Mouse (Mus musculus) heart, embryonic 15.5 days (tissue): ENCODE results near the gene Tcl1b3. TPM values are rescaled to one million over a fixed set of nuclear protein-coding genes. Genes with fewer than 3 reads are reported as not detected.

Source experiments
- ATAC-seq: fragments of 200-750 bp; cut with Nextera tagmentation; replicated peaks from 2 replicates; pipeline ENCODE4 v1.8.0; 2017; ENCODE audit warnings: low read depth, moderate TSS enrichment; ENCODE audit not compliant: insufficient number of reproducible peaks, insufficient read depth, low FRiP score
- H3K27ac ChIP-seq: fragments of 300-500 bp; sonication (generic); 2 replicates; pipeline ENCODE4 v1.5.1; 2015; ENCODE audit warnings: mild to moderate bottlenecking, inconsistent platforms
- H3K27me3 ChIP-seq: fragments of 300-500 bp; sonication (generic); 2 replicates; pipeline ENCODE4 v1.6.1; 2015; ENCODE audit warnings: inconsistent platforms
- H3K36me3 ChIP-seq: fragments of 300-500 bp; sonication (generic); 2 replicates; pipeline ENCODE4 v1.6.1; 2015; ENCODE audit warnings: mild to moderate bottlenecking, inconsistent platforms
- H3K4me1 ChIP-seq: fragments of 300-500 bp; sonication (generic); replicated peaks from 2 replicates; pipeline ENCODE4 v1.6.1; 2015; ENCODE audit warnings: inconsistent platforms
- H3K4me2 ChIP-seq: fragments of 300-500 bp; sonication (generic); 2 replicates; pipeline ENCODE4 v1.6.1; 2015; ENCODE audit warnings: inconsistent platforms, mild to moderate bottlenecking, moderate library complexity
- H3K4me3 ChIP-seq: fragments of 300-500 bp; sonication (generic); 2 replicates; pipeline ENCODE4 v1.5.1; 2015; ENCODE audit warnings: mild to moderate bottlenecking, inconsistent platforms
- H3K9ac ChIP-seq: fragments of 300-500 bp; sonication (generic); 2 replicates; pipeline ENCODE4 v1.6.1; 2015; ENCODE audit warnings: mild to moderate bottlenecking, inconsistent platforms
- H3K9me3 ChIP-seq: fragments of 300-500 bp; sonication (generic); replicated peaks from 2 replicates; pipeline ENCODE4 v1.6.1; 2016; ENCODE audit warnings: inconsistent platforms
- WGBS: fragments of 180-500 bp; shearing (Covaris S2); methylation state at CpG from one replicate; pipeline ENCODE4 v1.1.7; 2015; ENCODE audit warnings: mixed read lengths; 5-methylcytosine and 5-hydroxymethylcytosine counted together
- polyA plus RNA-seq: library from polyadenylated mRNA; unstranded; fragments of >200 nt; fragmentation: Nextera tagmentation; extraction: Ambion mirVana; gene quantifications from 2 replicates; pipeline ENCODE4 v1.2.1, GENCODE M21; 2015

Tcl1b3 gene
- polyA plus RNA-seq, 1 experiment from 2014 or later, result not detected

DNA sequence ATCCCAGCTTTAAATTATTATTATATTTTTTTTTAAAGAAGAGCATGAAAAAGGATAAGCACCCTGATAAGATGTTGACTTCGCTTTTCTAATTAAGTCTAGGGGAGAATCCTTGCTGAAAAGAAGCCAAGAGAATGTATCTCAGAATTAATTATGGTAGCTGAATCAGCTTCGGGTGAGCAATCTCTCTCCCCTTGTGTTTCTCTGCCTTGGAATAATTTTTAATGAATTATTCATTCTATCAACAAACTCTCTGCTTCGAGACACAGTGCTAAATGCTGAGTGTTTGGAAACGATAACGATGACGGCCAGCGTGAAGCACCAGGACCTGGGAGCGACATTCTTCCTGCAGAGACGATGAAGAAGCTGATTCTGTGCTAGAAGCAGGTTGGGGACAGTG lies 48.2 kb downstream of the Tcl1b3 start:
- 81% methylated on average over 9 of the region's 9 CpGs for whole genome bisulfite sequencing
- Histone ChIP-seq H3K4me1 (no peaks in the 10 kb centered on the region), H3K4me3 (no peak overlapping the region), H3K4me2 (no peak overlapping the region), H3K36me3 (no peaks in the 10 kb centered on the region), H3K9ac (no peak overlapping the region), H3K27me3 (no peaks in the 10 kb centered on the region), H3K9me3 (no peaks in the 10 kb centered on the region), H3K27ac (no peak overlapping the region)
- no peak for ATAC-seq

Other genes with a start within 250 kb of the Tcl1b3 start
- 1.6 and 2.0 TPM in 2 replicates for gene Syne3, start 181.2 kb upstream of the Tcl1b3 start, polyA plus RNA-seq
- 155 and 163 TPM in 2 replicates for gene Glrx5, start 158.4 kb upstream of the Tcl1b3 start, polyA plus RNA-seq
- gene Tcl1b2, start 45.0 kb upstream of the Tcl1b3 start, polyA plus RNA-seq, result not detected in 2 replicates
- gene Tcl1b1, start 31.4 kb upstream of the Tcl1b3 start, polyA plus RNA-seq, result not detected in 2 replicates
- gene Tcl1b5, start 14.7 kb upstream of the Tcl1b3 start, polyA plus RNA-seq, result not detected in 2 replicates
- gene Tcl1b4, start 10.9 kb downstream of the Tcl1b3 start, polyA plus RNA-seq, result not detected in 2 replicates
- gene Tcl1, start 31.8 kb downstream of the Tcl1b3 start, polyA plus RNA-seq, result not detected in 2 replicates
- gene Tunar, start 142.8 kb downstream of the Tcl1b3 start, polyA plus RNA-seq, result 0.10 TPM in 1 of 2 replicates, not detected in the other